Mouse (Mus musculus): Measurements from ENCODE around the gene Prkca. TPM values are rescaled to one million over a fixed set of nuclear protein-coding genes. Genes with fewer than 3 reads are reported as not detected.

Gene Prkca
- polyA plus RNA-seq, 1 experiment = 7.4 TPM

DNA sequence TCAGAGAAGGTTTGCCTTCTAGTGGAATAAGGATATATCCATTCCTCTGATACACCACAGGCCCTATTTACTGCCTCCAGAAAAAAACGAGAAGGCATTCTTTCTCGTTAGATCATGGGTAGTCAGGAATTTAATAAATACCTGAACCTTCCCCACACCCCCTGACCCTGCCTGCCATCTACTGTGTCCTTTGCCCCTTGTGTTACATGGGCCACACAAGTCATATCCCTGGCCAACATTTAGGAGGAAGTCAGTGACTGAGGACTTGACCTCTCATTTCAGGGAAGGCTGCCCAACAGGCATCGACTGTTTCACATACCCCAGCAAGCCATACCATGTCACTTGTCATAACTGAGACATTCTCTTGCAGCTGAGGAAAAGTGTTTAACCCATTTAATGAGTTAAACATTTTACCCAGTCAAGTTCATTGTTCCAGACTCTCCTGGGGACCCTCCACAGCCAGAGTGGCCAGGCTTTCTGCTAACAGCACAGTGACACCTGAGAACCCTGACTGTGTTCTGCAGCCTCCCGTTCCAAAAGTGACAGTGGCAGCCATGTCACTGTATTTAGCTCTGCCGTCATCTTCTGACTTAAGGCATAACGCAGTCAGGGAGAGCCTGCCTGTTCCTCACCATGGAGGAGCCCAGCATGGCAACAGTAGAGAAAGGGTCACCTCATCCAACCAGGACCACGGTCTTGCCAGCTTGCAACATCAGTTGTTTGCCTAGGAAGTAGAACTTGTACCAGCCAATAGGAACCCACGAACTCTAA is 114.4 kb downstream of the Prkca start:
- H3K4me3 ChIP-seq (ENCODE audit: insufficient read depth, low read depth, low read length) = no peak overlapping the region
- no peak overlapping the region for H3K27ac ChIP-seq (replicated peaks; ENCODE audit: low read depth, low read length)
- H3K4me1 ChIP-seq (ENCODE audit: control insufficient read depth, insufficient read depth, insufficient read length, low read length) = no peaks in the 10 kb centered on the region

DNA sequence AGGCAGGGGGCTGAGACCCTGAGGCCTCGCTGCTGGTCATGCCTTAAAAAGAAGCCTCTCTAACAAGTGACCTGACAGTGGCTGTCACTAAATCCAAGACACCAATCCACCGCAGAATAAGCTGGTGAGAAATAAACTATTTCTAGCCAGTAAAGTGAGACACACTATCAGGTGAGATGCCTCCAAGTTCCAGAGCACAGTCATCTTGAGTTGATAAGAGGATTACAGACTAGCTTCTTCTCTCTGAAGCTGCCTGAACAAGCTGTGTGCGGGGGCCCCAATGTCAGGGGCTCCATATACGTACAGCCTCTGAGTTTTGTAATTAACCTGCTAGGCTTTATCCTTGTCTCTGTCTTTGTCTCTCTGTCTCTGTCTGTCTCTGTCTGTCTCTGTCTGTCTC is 115.2 kb downstream of the Prkca start:
- Histone ChIP-seq H3K4me1 (ENCODE audit: control insufficient read depth, insufficient read depth, insufficient read length, low read length) (no peaks in the 10 kb centered on the region), H3K4me3 (ENCODE audit: insufficient read depth, low read depth, low read length) (no peak overlapping the region), H3K27ac (replicated peaks; ENCODE audit: low read depth, low read length) (no peak overlapping the region)

DNA sequence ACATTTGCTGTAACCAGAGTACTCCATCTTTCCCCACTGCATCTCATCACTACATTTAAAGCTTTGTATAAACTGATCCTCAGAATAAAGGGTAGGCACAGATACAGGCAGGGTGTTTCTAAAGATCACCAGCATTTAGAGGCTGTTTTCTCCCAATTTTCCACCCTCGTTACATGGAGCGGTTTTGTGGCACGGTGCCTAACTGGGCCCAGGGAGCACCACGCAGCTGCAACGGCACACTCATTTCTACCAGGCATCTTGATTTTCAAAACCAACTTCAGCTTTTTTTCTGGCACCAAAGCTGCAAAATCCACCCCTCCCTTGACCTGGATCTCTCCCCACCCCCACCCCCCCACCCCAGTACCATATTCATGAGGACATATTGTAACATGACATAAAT is 117.5 kb downstream of the Prkca start:
- H3K4me3 ChIP-seq (ENCODE audit: insufficient read depth, low read depth, low read length) = no peak overlapping the region
- peaks cover 3% of the 10 kb centered on the region; the same call in 1 of the 2 replicates for H3K4me1 ChIP-seq (ENCODE audit: control insufficient read depth, insufficient read depth, insufficient read length, low read length)
- H3K27ac ChIP-seq (replicated peaks; ENCODE audit: low read depth, low read length) = no peak overlapping the region

DNA sequence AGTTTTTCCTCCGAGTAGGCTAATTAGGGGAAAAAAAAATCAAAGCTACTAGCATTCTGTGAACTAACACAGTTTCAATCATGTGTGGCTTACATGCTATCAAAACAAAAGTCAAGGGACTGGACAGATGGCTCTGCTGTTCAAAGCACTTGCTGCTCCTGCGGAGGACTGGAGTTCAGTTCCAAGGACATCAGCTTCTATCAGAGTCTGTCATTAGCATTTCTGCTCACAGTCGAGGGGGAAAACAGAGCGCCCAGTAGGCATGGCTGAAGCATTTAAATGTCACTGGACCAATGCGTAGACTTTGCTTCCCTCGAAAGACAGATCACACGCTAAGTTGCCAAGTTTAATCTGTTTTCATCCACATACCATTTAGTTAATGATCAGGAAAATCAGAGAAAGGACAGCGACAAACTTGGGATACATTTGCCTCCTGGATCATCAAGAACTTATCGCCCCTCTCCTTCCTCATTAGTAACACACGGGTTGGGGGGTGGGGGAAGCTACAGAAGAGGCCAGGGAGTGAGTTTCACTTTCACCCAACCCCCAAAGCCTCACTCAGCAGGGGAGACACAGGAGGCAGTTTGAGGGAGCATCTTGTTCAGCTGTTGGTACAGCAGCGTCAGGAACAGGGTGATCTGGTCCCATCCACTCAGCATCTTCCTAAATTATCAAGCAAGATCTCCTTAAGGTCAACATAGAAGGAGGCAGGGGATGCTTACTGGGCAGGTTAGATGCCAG is 119.3 kb downstream of the Prkca start:
- peaks cover 3% of the 10 kb centered on the region; the same call in 1 of the 2 replicates for H3K4me1 ChIP-seq (ENCODE audit: control insufficient read depth, insufficient read depth, insufficient read length, low read length)
- H3K4me3 ChIP-seq (ENCODE audit: insufficient read depth, low read depth, low read length) = no peak overlapping the region
- no peak overlapping the region for H3K27ac ChIP-seq (replicated peaks; ENCODE audit: low read depth, low read length)

DNA sequence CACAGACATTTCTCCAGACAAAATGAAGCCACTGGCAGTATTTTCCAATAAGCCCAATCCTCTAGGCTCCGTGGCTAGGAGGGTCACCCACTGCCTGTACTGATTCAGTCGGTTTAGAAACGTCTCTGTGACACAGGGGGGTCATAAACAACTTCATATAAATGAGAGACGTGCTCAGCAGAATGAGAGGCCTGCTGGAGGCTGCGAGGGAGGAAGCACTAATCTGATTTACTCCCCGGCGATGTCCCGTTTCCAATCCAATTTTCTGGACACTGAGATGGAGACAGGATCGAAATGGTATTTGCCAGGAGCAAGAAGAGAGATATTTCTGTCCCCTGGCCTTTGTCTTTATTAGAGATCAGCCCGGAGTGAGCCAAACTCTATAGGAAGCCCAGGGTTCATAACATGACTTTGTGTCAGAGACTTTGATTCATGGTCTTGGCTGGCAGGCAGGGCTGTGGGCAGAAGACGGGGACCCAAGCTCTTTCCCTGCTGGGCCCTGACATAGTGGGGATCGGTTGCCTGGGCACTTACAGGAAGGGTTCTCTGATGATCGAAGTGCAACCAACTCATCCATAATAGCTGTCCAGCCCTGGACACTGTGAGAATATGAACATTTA is 120.0 kb downstream of the Prkca start:
- H3K4me1 ChIP-seq (ENCODE audit: control insufficient read depth, insufficient read depth, insufficient read length, low read length) = peaks cover 3% of the 10 kb centered on the region; the same call in 1 of the 2 replicates
- no peak overlapping the region for H3K27ac ChIP-seq (replicated peaks; ENCODE audit: low read depth, low read length)
- no peak overlapping the region for H3K4me3 ChIP-seq (ENCODE audit: insufficient read depth, low read depth, low read length)

DNA sequence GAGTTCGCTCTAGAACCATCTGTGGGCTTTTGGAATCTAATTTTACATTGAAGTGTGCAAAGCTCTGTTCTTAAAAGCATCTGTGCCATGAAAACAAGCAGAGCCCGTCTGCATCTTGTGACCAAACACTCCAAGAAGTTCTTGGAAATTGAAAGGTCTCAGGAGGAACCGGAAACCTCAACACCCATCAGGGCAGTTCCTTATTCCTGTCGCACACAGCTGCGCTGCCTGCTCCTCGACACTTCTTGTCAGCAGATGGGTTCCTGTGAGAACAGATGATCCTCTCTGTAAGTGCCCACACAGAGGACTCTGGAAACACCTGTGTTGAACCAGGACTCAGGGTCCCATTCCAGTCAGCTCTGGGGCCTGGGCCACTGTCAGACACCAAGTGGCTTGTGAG is 120.6 kb downstream of the Prkca start:
- Histone ChIP-seq H3K4me3 (ENCODE audit: insufficient read depth, low read depth, low read length) (no peak overlapping the region), H3K27ac (replicated peaks; ENCODE audit: low read depth, low read length) (peak overlapping the region; percentile 39; the same call in 1 of the 2 replicates), H3K4me1 (ENCODE audit: control insufficient read depth, insufficient read depth, insufficient read length, low read length) (peaks cover 3% of the 10 kb centered on the region; the same call in 1 of the 2 replicates)

DNA sequence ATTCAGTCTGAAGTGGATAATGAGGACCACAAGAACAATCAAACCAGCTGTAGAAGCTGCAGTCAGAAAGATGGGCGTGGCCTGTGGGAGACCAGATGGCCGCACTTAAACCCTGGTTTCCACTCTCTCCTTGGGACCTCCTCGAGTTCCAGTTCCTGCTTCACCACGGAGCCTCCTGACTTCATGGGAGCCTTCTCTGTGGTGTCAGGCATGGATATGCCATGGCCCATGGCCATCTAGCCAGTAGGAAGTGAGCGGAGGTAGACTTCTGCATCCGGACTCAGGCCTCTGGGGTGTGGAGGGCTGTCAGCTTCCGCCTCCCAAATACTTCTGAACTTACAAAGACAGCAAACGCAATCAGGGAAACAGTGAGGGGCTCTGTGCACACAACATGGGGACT is 121.1 kb downstream of the Prkca start:
- H3K4me3 ChIP-seq (ENCODE audit: insufficient read depth, low read depth, low read length) = no peak overlapping the region
- H3K4me1 ChIP-seq (ENCODE audit: control insufficient read depth, insufficient read depth, insufficient read length, low read length) = peaks cover 3% of the 10 kb centered on the region; the same call in 1 of the 2 replicates
- H3K27ac ChIP-seq (replicated peaks; ENCODE audit: low read depth, low read length) = peak overlapping the region; percentile 39; the same call in 1 of the 2 replicates

DNA sequence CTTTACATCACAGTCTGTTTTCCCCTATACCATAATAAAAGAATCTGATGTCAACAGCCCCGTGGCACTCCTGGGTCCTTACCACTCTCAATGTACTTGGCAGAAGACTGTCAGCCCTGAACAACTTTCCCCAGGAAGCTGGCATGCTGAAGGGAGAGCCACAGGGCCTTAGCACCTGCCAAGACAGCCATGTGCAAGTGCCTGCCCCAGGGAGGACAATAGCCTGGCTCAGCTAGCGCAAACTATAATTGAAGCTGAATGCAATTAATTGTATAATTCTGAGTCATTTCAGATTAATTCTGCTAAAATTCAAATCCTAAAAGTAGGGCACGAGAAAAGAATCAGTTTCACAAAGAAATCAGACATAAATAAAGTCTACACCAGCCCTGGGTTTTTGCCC is 121.7 kb downstream of the Prkca start:
- Histone ChIP-seq H3K27ac (replicated peaks; ENCODE audit: low read depth, low read length) (no peak overlapping the region), H3K4me3 (ENCODE audit: insufficient read depth, low read depth, low read length) (no peak overlapping the region), H3K4me1 (ENCODE audit: control insufficient read depth, insufficient read depth, insufficient read length, low read length) (peaks cover 3% of the 10 kb centered on the region; the same call in 1 of the 2 replicates)

DNA sequence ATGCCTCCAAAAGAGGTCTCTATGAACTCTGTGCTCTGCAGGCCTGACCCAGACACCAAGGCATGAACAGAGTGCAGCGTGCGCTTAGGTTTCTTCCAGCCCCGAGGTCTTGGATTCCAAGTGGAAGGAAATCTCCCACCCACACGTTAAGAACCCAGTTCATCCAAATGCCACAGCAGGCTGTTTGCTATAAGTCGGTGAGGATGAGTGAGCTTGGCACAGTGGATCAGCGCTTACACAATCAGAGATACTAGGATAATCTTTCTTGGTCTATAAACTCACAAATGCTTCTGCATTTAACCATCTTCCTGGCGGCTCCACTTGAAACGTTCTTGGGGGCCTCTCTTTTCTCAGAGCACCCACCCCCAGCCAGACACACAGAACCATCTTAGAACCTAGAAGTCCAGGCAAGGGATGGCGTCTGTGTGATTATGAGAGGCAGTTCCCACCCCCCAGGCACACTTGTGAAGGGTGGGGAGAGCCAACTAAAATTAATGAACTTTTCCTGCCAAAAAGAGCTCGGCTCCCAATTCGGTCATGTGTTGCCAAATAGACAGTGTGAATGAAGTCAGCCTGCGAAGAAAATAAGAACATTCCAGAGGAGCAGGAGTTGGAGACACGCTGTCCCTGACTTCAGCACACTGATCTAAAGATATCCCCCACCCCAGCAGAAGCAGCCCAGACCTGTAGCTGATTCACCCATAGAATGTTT is 122.4 kb downstream of the Prkca start:
- Histone ChIP-seq H3K4me1 (ENCODE audit: control insufficient read depth, insufficient read depth, insufficient read length, low read length) (peaks cover 3% of the 10 kb centered on the region; the same call in 1 of the 2 replicates), H3K27ac (replicated peaks; ENCODE audit: low read depth, low read length) (no peak overlapping the region), H3K4me3 (ENCODE audit: insufficient read depth, low read depth, low read length) (no peak overlapping the region)

DNA sequence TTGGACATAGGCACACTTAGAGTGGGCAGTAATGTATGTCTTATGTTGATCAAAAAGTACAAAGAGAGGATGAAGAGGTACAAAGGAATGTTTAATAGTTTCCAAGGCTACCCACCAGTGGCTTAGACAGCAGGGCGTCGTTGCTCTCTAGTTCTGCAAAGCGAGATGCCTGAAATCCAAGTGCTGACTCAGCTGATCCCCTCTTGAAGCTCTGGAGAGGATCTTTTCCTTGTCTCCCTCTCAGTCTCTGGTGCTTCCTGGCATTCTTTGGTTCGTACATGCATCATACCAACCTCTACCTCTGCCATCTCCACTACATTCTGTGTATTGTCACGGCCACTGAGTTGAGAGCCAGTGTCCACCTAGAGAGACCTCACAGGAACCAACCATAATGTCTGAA is 123.1 kb downstream of the Prkca start:
- Histone ChIP-seq H3K4me1 (ENCODE audit: control insufficient read depth, insufficient read depth, insufficient read length, low read length) (peaks cover 3% of the 10 kb centered on the region; the same call in 1 of the 2 replicates), H3K27ac (replicated peaks; ENCODE audit: low read depth, low read length) (no peak overlapping the region), H3K4me3 (ENCODE audit: insufficient read depth, low read depth, low read length) (no peak overlapping the region)

DNA sequence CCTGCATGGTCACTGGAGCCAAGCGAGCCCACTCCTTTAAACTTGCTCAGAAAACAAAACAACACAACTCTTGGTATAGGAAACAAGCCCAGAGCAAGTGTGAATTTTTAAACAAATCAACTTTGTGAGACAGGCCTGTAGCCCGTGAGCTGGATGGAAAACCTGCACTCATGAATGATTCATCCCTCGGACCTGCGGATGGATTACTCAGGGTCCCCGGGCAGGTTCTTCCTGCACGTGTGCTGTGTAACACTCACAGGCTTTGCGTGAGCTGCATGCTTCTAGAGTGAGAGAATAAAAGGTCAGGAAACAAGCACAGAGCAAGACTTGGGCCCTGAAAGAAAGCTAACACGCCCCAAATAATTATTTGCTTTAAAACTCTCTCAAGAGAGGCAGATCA is 126.7 kb downstream of the Prkca start:
- Histone ChIP-seq H3K4me3 (ENCODE audit: insufficient read depth, low read depth, low read length) (no peak overlapping the region), H3K4me1 (ENCODE audit: control insufficient read depth, insufficient read depth, insufficient read length, low read length) (peaks cover 5% of the 10 kb centered on the region; the same call in 1 of the 2 replicates), H3K27ac (replicated peaks; ENCODE audit: low read depth, low read length) (no peak overlapping the region)

DNA sequence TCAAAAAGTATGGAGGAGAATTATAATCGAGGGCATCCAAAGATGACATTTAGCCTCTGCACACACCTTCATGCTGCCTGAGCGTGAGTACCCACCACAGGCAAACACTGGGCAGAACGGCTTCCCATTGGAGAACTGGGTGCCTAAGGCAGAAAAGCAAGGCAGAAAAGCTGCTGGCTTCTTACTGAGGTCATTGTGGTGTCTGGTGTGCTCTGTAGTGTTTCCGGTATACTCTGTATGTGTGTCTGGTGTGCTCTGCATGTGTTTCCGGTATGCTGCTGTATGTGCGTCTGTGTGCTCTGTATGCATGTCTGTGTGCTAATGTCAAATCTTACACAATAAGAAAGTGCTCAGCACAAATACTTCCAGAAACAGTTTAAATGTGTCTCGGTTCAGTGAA is 127.7 kb downstream of the Prkca start:
- no peak overlapping the region for H3K27ac ChIP-seq (replicated peaks; ENCODE audit: low read depth, low read length)
- no peak overlapping the region for H3K4me3 ChIP-seq (ENCODE audit: insufficient read depth, low read depth, low read length)
- 0 out of 2 replicates have a peak, but pooled peaks cover 2% of the 10 kb centered on the region for H3K4me1 ChIP-seq (ENCODE audit: control insufficient read depth, insufficient read depth, insufficient read length, low read length)

DNA sequence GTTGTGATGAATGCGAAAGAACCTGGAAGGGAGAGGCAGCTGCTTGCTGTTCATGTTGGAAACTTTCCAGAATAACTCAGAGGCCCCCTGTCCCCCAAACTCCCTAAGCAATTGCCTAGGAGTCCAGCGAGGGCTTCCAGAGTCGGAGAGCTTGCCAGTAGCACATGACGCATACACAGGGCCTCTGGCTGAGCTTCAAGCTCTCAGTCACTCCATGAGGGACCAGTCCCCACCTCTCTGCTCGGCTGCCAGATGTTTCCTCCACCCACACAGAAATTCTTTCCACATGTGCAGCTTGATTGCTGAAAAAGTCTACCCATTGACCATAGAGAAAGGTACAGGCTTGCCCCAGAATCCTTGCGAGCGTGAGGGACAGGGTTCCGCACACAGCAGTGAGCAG is 128.3 kb downstream of the Prkca start:
- Histone ChIP-seq H3K27ac (replicated peaks; ENCODE audit: low read depth, low read length) (no peak overlapping the region), H3K4me1 (ENCODE audit: control insufficient read depth, insufficient read depth, insufficient read length, low read length) (0 out of 2 replicates have a peak, but pooled peaks cover 2% of the 10 kb centered on the region), H3K4me3 (ENCODE audit: insufficient read depth, low read depth, low read length) (no peak overlapping the region)

DNA sequence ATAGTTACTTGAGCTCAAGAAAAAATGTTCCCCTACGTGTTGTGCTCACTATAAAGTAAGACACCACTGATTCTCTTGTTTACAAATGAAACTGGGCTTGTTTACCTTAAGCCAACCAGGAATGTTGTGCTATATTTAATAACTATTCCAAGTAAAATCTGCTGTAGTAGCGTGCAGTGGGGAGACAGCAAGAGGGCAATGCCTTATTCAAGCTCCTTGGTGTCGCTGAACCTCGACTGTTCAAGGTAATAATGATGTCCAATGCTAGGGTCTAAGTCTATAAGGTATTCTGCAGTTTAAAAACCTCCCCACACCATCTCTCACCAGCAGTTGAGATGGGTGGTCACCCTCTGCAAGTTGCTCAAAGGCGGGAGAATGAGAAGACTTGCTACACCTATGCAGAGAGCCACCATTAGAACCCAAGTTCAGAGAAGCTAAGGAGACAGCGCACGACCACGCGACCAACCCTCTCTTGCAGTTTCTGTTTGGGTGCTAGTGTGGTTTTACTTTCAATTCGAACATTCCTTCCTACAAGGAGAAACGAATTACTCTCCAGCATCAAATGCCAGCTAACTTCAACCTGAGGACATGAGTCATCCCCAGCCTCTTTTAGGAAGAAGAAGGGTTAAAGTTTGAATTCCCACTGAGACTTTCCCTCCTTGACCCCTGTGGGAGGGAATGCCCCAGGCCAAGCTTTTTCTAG is 129.1 kb downstream of the Prkca start:
- Histone ChIP-seq H3K4me3 (ENCODE audit: insufficient read depth, low read depth, low read length) (no peak overlapping the region), H3K27ac (replicated peaks; ENCODE audit: low read depth, low read length) (no peak overlapping the region), H3K4me1 (ENCODE audit: control insufficient read depth, insufficient read depth, insufficient read length, low read length) (0 out of 2 replicates have a peak, but pooled peaks cover 2% of the 10 kb centered on the region)

Measured in brown adipose tissue, adult 24 weeks (tissue).